Mouse (Mus musculus) left cerebral cortex, adult 8-10 months (tissue): Measurements from ENCODE around the gene 4930564D02Rik. TPM values are rescaled to one million over a fixed set of nuclear protein-coding genes. Genes with fewer than 3 reads are reported as not detected.

Experiments
- DNase-seq, 2 experiments: peaks; one replicate each; pipeline ENCODE4 v3.0.0; 2022; ENCODE audit warnings: low spot score in 2 of 2
- total RNA-seq, 4 experiments: library from RNA; stranded (reverse); gene quantifications; 2 replicates each; pipeline ENCODE4 v1.2.4; 2022

The 4930564D02Rik gene
- total RNA-seq, 4 experiments from 2014 or later: not detected

- peak; percentile 69 to 83 for DNase-seq
Measured at GRCm38 (mm10) chr3:105058627-105059513, 7.8 kb upstream of the 4930564D02Rik start.

GRCm38 (mm10) chr3:105059911-105060310, 6.7 kb upstream of the 4930564D02Rik start:
- DNase-seq: no peak

- no peak for DNase-seq
Measured at GRCm38 (mm10) chr3:105060992-105061391, 5.7 kb upstream of the 4930564D02Rik start.

GRCm38 (mm10) chr3:105061496-105061895, 5.1 kb upstream of the 4930564D02Rik start:
- no peak for DNase-seq

GRCm38 (mm10) chr3:105061991-105062390, 4.7 kb upstream of the 4930564D02Rik start:
- no peak for DNase-seq

- no peak for DNase-seq
Measured at GRCm38 (mm10) chr3:105062676-105063075, 4.0 kb upstream of the 4930564D02Rik start.

GRCm38 (mm10) chr3:105070553-105070952, 3.9 kb downstream of the 4930564D02Rik start:
- no peak for DNase-seq

- DNase-seq: no peak
Measured at GRCm38 (mm10) chr3:105071251-105071650, 4.6 kb downstream of the 4930564D02Rik start.

- no peak for DNase-seq
Measured at GRCm38 (mm10) chr3:105072536-105072935, 5.9 kb downstream of the 4930564D02Rik start.

- no peak for DNase-seq
Measured at GRCm38 (mm10) chr3:105075796-105076195, 9.2 kb downstream of the 4930564D02Rik start.

- DNase-seq: peak; percentile 39 to 54
Measured at GRCm38 (mm10) chr3:105078231-105078826, 11.7 kb downstream of the 4930564D02Rik start.

- no peak for DNase-seq
Measured at GRCm38 (mm10) chr3:105087344-105087743, 20.7 kb downstream of the 4930564D02Rik start.

- no peak for DNase-seq
Measured at GRCm38 (mm10) chr3:105088638-105089037, 22.0 kb downstream of the 4930564D02Rik start.

- DNase-seq: no peak
Measured at GRCm38 (mm10) chr3:105090147-105090546, 23.5 kb downstream of the 4930564D02Rik start.

GRCm38 (mm10) chr3:105090981-105091380, 24.3 kb downstream of the 4930564D02Rik start:
- DNase-seq: peak in 1 of 2 experiments; percentile 49

- no peak for DNase-seq
Measured at GRCm38 (mm10) chr3:105092721-105093505, 26.3 kb downstream of the 4930564D02Rik start.

- DNase-seq: no peak
Measured at GRCm38 (mm10) chr3:105094448-105094847, 27.8 kb downstream of the 4930564D02Rik start.

- DNase-seq: no peak
Measured at GRCm38 (mm10) chr3:105095026-105095425, 28.4 kb downstream of the 4930564D02Rik start.

GRCm38 (mm10) chr3:105097581-105097980, 30.9 kb downstream of the 4930564D02Rik start:
- DNase-seq: no peak

GRCm38 (mm10) chr3:105099526-105100269, 33.1 kb downstream of the 4930564D02Rik start:
- no peak for DNase-seq

GRCm38 (mm10) chr3:105100270-105100589, 33.6 kb downstream of the 4930564D02Rik start:
- no peak for DNase-seq
